18 mouse cellular contexts compared by ENCODE assay signal in genomic region chr11:11725252-11725875, GRCm38 (mm10). TPM values are rescaled to one million over a fixed set of nuclear protein-coding genes. Genes with fewer than 3 reads are reported as not detected.
DNase-seq lines count a peak whose midpoint lies in the region; ATAC-seq and TF ChIP-seq lines count a peak whose summit lies in the region.
"Had no signal": no experiment of that assay in that cellular context is flagged by ENCODE, and none has a peak within 500 bp of the region (broad histone marks: within the 10 kb centered on the region; RNA-seq: fewer than 3 reads in every experiment).

No protein-coding gene starts in this region.

- H3K4me1 ChIP-seq in liver, embryonic 11.5 days (replicated peaks; ENCODE audit: control insufficient read depth, insufficient read depth, low read length), result peaks cover 47% of the 10 kb centered on the region
- H3K4me1 ChIP-seq in liver, embryonic 13.5 days (replicated peaks), result peaks cover 76% of the 10 kb centered on the region
- peaks cover 46% of the 10 kb centered on the region for H3K4me1 ChIP-seq in thymus, adult 2 months (replicated peaks; ENCODE audit: control insufficient read depth, insufficient read depth, low read length)
- H3K4me1 ChIP-seq in cerebellum, adult 2 months (ENCODE audit: control insufficient read depth, insufficient read depth, low read length), result no peaks in the 10 kb centered on the region
- H3K4me1 ChIP-seq: neural tube, embryonic 12.5 days had no signal

- no peak for TF ChIP-seq POLR2A in thymus, adult 2 months (IDR thresholded peaks at IDR 0.05; ENCODE audit: control insufficient read depth, extremely low read depth, insufficient read depth, low read length, poor library complexity)
- no peak for TF ChIP-seq POLR2A in cerebellum, adult 2 months (IDR thresholded peaks at IDR 0.05; ENCODE audit: borderline replicate concordance, insufficient read depth, low read length)

- peak overlapping the region; percentile 99; the same call in 1 of the 2 replicates for H3K27ac ChIP-seq in liver, embryonic 11.5 days (ENCODE audit: low read depth, low read length)
- H3K27ac ChIP-seq in liver, embryonic 13.5 days, result peak overlapping the region; percentile 100
- peak overlapping the region; percentile 98 for H3K27ac ChIP-seq in thymus, adult 2 months (ENCODE audit: control insufficient read depth, insufficient read depth, low read length)
- no peak overlapping the region for H3K27ac ChIP-seq in cerebellum, adult 2 months (ENCODE audit: insufficient read depth, low read length)
- H3K27ac ChIP-seq: hindbrain, embryonic 14.5 days; kidney, postnatal 0 days; neural tube, embryonic 12.5 days had no signal

- H3K9me3 ChIP-seq in liver, embryonic 11.5 days (ENCODE audit: control insufficient read depth, low read length), result no peaks in the 10 kb centered on the region
- no peaks in the 10 kb centered on the region for H3K9me3 ChIP-seq in liver, embryonic 13.5 days (replicated peaks)
- H3K9me3 ChIP-seq: neural tube, embryonic 12.5 days had no signal

- H3K27me3 ChIP-seq in liver, embryonic 11.5 days (replicated peaks; ENCODE audit: control insufficient read depth, insufficient read depth, low read length), result no peaks in the 10 kb centered on the region
- no peaks in the 10 kb centered on the region for H3K27me3 ChIP-seq in liver, embryonic 13.5 days
- no peaks in the 10 kb centered on the region for H3K27me3 ChIP-seq in thymus, adult 2 months (ENCODE audit: control insufficient read depth, insufficient read depth, low read length)
- H3K27me3 ChIP-seq in cerebellum, adult 2 months (ENCODE audit: control insufficient read depth, insufficient read depth, low read length), result no peaks in the 10 kb centered on the region
- H3K27me3 ChIP-seq: neural tube, embryonic 12.5 days had no signal

- H3K4me3 ChIP-seq in liver, embryonic 11.5 days (ENCODE audit: low read depth, low read length), result no peak overlapping the region
- H3K4me3 ChIP-seq in liver, embryonic 13.5 days (replicated peaks), result no peak overlapping the region
- H3K4me3 ChIP-seq in thymus, adult 2 months (ENCODE audit: control insufficient read depth, insufficient read depth, low read length), result no peak overlapping the region
- no peak overlapping the region for H3K4me3 ChIP-seq in cerebellum, adult 2 months (replicated peaks; ENCODE audit: insufficient read depth, low read depth, low read length)
- H3K4me3 ChIP-seq: neural tube, embryonic 12.5 days had no signal

- H3K4me2 ChIP-seq in liver, embryonic 11.5 days, result no peak overlapping the region
- no peak overlapping the region for H3K4me2 ChIP-seq in liver, embryonic 13.5 days
- H3K4me2 ChIP-seq: hindbrain, embryonic 14.5 days; neural tube, embryonic 12.5 days had no signal

- WGBS in liver, embryonic 11.5 days, result 80% methylated on average over 11 of the region's 11 CpGs
- WGBS in liver, embryonic 13.5 days (ENCODE audit: insufficient replicate concordance), result 71% methylated on average over 11 of the region's 11 CpGs
- 19% methylated on average over 11 of the region's 11 CpGs for WGBS in thymus, adult 2 months
- 88% methylated on average over 11 of the region's 11 CpGs for WGBS in cerebellum, adult 2 months

- ATAC-seq in liver, embryonic 11.5 days (replicated peaks; ENCODE audit: low FRiP score), result no peak
- ATAC-seq in liver, embryonic 13.5 days (ENCODE audit: low read depth), result no peak
- ATAC-seq: intestine, postnatal 0 days had no signal

- H3K36me3 ChIP-seq in liver, embryonic 11.5 days (ENCODE audit: control insufficient read depth, insufficient read depth, low read length), result peaks cover 8% of the 10 kb centered on the region; the same call in 1 of the 2 replicates
- H3K36me3 ChIP-seq in liver, embryonic 13.5 days, result peaks cover 64% of the 10 kb centered on the region
- H3K36me3 ChIP-seq in thymus, adult 2 months (ENCODE audit: control insufficient read depth, insufficient read depth, low read length), result peaks cover 57% of the 10 kb centered on the region
- H3K36me3 ChIP-seq: neural tube, embryonic 12.5 days had no signal

- H3K9ac ChIP-seq in liver, embryonic 11.5 days (ENCODE audit: low read depth, low read length), result no peak overlapping the region
- peak overlapping the region; percentile 49; the same call in 1 of the 2 replicates for H3K9ac ChIP-seq in liver, embryonic 13.5 days
- H3K9ac ChIP-seq: hindbrain, embryonic 14.5 days; neural tube, embryonic 12.5 days had no signal

- no peak for DNase-seq in liver, embryonic 11.5 days (ENCODE audit: low spot score)
- DNase-seq in liver (no peak), MN1 (ENCODE audit: low spot score) (no peak)
- DNase-seq in liver, embryonic 13.5 days, result no peak
- DNase-seq in thymus, adult 2 months, result peak; percentile 55
- no peak for DNase-seq in layer of hippocampus, postnatal 25 days (ENCODE audit: extremely low spot score in 1 of 2, low spot score in 1 of 2)
- DNase-seq in cerebellum, adult 2 months, result no peak
- DNase-seq: adrenal gland, adult 8-10 months; cerebellum, adult 11 months; cerebellum, postnatal 25 days; gastrocnemius, postnatal 25 days; heart, postnatal 14 days; lung, postnatal 14 days; right cerebral cortex, postnatal 14 days had no signal

- TF ChIP-seq CTCF in thymus, adult 2 months (IDR thresholded peaks at IDR 0.05; ENCODE audit: borderline replicate concordance, control insufficient read depth, extremely low read depth, insufficient read depth, low read length, poor library complexity), result no peak
- TF ChIP-seq CTCF in cerebellum, adult 2 months (IDR thresholded peaks at IDR 0.05; ENCODE audit: borderline replicate concordance, insufficient read depth, low read depth, low read length), result no peak

RNA-seq across cellular contexts. Expression of gene Ikzf1, which starts 40.6 kb away (rescaled TPM):
- 105 and 120 TPM in 2 replicates for polyA plus RNA-seq in liver, embryonic 11.5 days (2014; fragmentation: Nextera tagmentation; extraction: Ambion mirVana)
- polyA plus RNA-seq in liver, embryonic 13.5 days (2015; fragmentation: Nextera tagmentation; extraction: Ambion mirVana), result 28.3 and 44.6 TPM in 2 replicates
- 645 and 923 TPM in 2 replicates for polyA plus RNA-seq in thymus, adult 2 months (2012; rRNA removed)
- total RNA-seq in layer of hippocampus, postnatal 25 days (2021), result 1 to 10 TPM; 2.4 to 3.2 TPM
- polyA plus RNA-seq in cerebellum, adult 2 months (2012; rRNA removed), result 0.60 and 0.82 TPM in 2 replicates

Comparison
In these comparisons a context has a peak if more than half of its experiments do, and no peak if none do; other contexts are left out.
1. RNA of gene Ikzf1, which starts 40.6 kb away (polyA plus RNA-seq): 645 to 923 TPM in thymus, adult 2 months, 105 to 120 TPM in liver, embryonic 11.5 days and 28.3 to 44.6 TPM in liver, embryonic 13.5 days; 0.60 to 0.82 TPM in cerebellum, adult 2 months; every median in the first group is over 10 times any median in the second.